Mouse (Mus musculus) left cerebral cortex, postnatal 36 days (tissue): ENCODE measurements around the gene Ranbp9. TPM values are rescaled to one million over a fixed set of nuclear protein-coding genes. Genes with fewer than 3 reads are reported as not detected.

Experiments used
- DNase-seq, 2 experiments: peaks; one replicate each; pipeline ENCODE4 v3.0.0; 2021 to 2022; ENCODE audit warnings: low spot score in 2 of 2, mixed read lengths in 1 of 2
- intact Hi-C: fragments of 180-260 bp; cut with DNase I; formaldehyde crosslinking; loops from one replicate; pipeline ENCODE4 v1.15.1; 2025
- total RNA-seq, 2 experiments: library from RNA; stranded (reverse); gene quantifications; 2 replicates each; pipeline ENCODE4 v1.2.3; 2021

Ranbp9 gene
- total RNA-seq, 2 experiments from 2014 or later: 95.4 to 99.3 TPM

DNA sequence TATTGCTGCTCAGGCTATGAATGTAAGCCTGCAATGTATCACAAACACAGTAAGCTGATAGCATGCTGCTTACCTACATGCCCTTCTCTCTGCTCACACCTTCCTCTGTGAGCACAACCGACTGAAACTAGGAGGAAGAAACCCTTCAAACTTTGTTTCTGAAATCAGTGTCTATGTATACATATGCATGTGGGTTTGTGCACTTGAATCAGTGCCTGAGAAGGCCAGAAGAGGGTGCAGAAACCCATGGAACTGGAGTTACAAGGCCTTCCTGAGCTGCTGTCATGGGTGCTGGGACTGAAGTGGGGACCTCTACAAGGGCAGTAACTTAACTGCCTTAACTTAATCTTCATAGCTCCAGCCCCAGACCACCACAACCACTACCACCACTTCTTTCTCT, 23.9 kb downstream of the Ranbp9 start:
- intact Hi-C loops: no loop called here
- DNase-seq: no peak

DNA sequence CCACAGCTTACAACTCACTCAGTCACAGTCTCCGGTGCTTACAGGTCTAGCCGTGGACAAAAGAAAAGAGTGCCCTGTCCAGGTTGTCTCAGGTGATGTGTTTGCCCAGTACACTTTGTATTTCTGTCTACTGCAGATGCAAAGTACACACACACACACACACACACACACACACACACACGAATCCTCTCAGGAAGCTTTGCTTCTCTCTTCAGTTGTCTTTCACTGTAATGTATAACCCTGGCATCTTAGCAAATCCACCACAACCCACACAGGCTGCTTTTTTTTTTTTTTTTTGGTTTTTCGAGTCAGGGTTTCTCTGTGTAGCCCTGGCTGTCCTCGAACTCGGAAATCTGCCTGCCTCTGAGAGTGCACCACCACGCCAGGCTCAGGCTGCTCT, 26.7 kb downstream of the Ranbp9 start:
- intact Hi-C loops: no loop called here

DNA sequence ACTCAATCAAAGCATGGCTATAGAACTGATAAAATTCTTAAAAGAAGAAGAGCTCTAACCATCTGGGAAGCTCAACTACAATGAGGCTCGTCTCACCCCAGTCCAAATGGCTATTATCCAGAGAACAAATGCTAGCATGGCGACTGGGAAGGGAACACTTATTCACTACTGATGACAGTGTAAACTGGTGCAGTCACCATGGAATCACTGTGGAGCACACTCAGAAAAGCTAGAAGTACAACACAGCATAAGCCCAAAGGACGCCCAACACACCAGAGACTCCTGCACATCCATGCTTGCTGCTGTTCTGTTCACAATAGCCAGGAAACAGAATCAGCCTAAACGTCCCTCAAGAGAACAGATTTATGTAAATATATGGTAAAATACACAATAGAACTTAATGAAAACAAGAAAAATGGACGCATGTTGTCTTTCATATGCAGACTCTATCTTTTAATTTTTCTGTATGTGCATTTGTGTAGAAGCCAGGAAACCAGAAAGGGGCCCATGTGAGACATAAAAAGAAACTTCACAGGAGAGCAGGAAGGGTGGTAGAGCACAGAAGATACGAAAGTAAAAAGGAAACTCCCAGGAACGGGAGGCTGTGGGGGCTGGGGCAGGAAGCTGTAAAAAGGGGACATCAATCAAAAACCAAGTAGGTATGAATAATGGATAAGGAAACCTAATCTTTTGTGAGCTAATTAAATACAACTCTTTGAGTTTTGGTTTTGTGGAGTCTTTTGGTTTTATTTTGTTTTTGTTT, 28.1 kb downstream of the Ranbp9 start:
- intact Hi-C loops: no loop called here

More for the DNA sequence above, 26.7 kb downstream of the Ranbp9 start:
- DNase-seq: no peak

DNA sequence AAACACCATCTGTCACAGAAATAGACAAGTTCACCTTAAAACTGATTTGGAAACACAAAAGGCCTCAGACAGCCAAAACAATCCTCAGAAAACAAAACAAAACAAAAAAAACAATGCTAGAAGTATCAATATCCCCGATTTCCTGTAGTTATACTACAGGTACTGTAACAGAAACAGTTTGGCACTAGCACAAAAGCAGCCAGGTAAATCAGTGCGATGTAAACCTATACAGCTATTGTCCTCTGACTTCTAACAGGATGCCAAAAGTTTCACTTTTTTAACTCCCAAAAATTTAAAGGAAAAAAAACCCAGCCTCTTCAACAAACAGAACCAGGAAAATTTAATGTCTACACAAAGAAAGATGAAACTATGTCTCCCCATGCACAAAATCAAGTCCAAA, 28.9 kb downstream of the Ranbp9 start:
- intact Hi-C loops: no loop called here
- DNase-seq: no peak

More for the DNA sequence above, 28.1 kb downstream of the Ranbp9 start:
- no peak for DNase-seq

DNA sequence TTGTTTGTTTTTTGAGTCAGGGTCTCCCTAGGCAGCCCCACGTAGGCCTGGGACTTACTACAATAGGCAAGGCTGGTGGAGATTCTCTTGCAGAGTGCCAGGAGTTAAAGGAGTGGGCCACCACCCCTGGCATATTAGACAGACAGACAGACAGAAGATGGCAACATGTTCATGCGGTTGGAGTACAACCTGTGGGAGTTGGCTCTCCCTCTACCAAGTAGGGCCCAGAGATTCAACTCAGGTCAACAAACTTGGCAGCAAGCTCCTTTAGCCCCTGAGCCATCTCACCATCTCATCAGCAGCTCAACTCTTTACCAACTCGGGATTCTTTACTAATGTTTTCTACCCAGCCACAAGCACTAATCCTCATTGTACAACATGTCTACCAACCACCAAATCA, 30.4 kb downstream of the Ranbp9 start:
- DNase-seq: no peak
- intact Hi-C loops: no loop called here

DNA sequence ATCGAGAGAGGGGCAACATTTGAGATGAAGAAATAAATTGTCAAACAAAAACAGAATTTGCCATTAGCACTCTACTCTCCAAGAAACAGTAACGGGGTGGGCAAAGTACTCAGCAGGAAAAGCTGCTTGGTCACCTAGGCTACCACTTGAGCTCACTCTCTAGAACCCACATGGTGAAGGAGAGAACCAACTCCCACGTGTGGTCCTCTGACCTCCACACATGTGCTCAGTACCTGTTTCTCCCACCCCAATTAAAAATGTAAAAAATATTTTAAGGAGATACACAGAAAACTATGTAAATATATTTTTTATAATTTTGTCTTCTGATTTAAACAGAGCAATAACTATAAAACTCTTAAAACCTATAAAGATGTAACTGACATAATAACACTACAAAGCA, 33.4 kb downstream of the Ranbp9 start:
- intact Hi-C loops: no loop called here
- DNase-seq: no peak

DNA sequence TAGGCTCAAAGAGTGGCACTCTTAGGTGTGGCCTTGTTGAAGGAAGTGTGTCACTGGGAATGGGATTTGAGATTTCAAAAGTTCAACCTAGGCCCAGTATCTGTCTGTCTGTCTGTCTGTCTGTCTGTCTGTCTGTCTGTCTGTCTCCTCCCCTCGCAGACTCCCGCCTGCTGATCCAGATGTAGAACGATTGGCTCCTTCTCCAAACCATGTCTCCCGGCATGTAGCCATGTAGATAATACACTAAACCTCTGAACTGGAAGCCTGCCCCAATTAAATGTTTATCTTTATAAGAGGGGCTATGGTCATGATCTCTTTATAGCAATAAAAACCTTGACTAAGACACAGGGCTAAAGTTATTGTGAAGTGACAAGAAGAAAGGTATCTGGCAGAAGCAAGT, 35.3 kb downstream of the Ranbp9 start:
- intact Hi-C loops: no loop called here
- DNase-seq: no peak

DNA sequence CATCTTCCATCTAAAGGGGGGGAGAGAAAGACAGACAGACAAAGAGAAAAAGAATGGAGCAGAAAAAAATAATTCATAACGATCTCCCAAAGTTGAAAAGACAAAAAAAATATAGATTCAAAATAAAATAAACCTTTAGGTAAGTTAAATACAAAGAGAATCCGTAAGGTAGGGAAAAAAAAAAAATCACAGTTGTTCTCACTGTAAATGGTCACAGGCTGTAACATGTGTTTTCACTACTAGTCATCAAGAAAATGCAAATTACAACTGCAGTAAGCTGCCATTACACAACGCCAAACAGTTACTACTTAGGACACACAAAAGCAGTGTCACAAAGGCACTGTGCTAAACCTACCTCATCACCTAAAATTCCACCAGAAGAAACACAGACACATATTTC, 36.4 kb downstream of the Ranbp9 start:
- DNase-seq: no peak
- intact Hi-C loops: no loop called here

DNA sequence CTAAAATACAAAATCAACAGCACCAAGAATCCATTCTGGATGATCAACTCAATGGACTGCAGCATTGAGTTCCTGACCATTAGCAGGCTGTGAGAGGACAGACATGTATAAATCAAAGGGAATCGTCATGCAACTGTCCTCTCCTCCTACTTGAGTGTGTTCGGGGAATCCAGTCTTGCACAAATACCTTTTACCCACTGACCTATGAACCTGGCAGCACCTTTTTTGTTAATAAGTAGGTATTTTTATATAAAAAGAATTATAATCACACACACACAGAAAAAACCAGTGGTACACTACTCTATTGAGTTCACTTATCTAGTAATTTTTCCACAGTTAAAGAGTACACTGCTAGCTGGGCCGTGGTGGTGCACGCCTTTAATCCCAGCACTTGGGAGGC, 37.4 kb downstream of the Ranbp9 start:
- DNase-seq: no peak
- intact Hi-C loops: no loop called here

DNA sequence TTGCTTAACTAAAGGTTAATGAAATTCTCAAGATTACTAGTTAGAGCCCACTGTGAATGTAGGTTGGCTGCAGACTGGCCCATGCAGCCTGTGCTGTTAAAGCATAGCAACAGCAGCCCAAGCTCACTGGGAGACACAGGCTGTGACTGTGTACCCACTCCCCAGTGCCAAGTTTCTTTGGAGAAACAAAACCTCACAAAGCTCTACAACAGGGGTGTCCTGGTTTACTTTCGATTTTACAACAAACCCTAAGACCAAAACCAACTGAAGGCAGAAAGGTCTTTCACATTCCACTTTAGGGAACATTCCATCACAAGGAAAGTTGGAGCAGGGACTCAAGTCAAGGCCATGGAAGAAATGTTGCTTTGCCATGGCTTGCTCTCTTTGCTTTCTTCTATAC, 38.5 kb downstream of the Ranbp9 start:
- intact Hi-C loops: no loop called here
- no peak for DNase-seq

DNA sequence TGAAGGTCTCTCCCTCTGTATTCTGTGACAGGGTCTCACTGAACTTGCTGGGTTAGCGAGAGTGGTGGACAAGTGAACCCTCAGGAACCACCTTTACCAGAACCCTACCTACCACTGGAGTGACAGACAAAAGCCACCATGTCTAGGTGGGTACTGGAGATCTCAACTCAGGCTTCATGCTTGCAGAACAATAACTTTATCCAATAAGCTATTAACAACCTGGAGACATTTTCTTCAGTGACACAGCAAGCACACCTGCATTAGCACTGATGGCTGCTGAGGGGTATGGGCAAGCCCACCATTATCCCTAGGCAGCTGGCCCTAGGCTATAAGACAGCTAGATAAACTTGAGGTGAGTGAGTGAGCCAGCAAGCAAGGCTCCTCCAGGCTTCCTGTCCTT, 40.7 kb downstream of the Ranbp9 start:
- intact Hi-C loops: no loop called here
- DNase-seq: no peak

DNA sequence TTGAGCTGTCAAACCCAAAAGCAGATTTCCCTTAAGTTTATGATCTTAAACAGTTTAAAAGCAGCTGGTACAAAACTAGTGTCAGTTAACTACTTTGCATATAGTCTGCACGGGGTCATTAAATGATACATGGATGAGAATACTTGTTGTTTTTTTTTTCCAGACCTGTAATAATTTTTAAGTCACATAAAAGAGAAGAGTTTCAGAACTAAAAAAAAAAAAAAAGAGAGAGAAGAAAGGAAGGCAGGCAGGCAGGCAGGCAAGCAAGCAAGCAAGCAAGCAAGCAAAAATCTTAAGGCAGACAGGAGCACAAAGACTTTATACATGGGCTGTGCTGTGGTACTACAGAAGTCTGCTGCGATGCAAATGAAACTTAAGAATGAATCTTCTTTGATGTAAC, 47.7 kb downstream of the Ranbp9 start:
- intact Hi-C loops: no loop called here

DNA sequence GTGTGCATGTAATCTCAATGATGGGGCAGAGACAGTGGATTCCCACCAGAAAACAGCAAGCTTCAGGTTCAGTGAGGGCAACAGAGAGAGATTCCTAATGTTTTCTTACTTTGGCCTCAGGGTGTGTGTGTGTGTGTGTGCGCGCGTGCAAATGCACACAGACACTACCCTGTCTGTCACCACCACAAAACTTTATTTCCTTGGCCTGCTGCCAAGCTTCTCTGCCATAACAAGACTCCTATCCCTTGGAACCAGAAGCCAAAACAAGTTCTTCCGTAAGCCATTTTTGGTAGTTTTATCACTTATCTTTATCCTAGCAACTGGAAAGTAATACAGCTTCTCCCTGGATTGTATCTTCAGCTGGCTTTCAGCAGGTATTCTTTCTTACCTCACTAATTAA, 52.6 kb downstream of the Ranbp9 start:
- no peak for DNase-seq

More for the DNA sequence above, 47.7 kb downstream of the Ranbp9 start:
- DNase-seq: no peak

DNA sequence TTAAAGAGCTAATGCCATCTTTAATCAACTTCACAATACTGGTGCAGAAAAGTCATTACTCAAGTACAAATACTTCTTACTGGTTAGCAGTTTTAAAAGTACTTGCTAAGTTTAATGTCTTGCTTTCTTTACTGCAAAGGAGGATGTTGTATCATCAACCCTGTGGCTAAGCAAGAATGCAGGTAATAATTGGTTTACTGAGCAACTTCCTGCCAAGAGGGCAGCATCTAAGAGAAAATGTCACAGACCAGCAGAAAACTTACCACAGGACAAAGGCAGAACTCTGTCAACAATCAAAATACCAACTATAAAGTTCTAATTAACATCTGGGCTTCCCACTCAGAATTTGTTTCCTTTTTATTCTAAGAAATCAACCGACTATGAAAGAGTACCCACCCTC, 65.8 kb downstream of the Ranbp9 start:
- no peak for DNase-seq
- intact Hi-C loops: no loop called here

More for the DNA sequence above, 52.6 kb downstream of the Ranbp9 start:
- intact Hi-C loops: no loop called here

DNA sequence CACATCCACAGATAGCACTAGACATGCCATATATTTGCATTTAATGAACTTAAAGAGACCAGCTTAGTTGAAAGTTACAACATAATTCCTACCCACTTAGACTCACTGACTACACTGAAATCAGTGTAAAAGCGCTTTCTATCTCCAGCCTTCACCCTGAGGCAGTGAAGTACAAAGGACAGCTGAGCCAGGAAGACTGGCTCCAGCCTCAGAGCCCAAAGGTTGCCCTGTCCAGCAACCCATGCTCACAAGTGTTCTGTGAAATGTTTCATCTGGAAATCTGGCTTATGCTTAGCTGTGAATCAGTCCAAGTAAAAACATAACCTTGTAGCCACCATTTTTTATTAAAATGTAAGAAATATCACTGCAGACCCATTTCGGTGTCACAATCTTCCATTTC, 67.5 kb downstream of the Ranbp9 start:
- intact Hi-C loops: no loop called here
- no peak for DNase-seq

DNA sequence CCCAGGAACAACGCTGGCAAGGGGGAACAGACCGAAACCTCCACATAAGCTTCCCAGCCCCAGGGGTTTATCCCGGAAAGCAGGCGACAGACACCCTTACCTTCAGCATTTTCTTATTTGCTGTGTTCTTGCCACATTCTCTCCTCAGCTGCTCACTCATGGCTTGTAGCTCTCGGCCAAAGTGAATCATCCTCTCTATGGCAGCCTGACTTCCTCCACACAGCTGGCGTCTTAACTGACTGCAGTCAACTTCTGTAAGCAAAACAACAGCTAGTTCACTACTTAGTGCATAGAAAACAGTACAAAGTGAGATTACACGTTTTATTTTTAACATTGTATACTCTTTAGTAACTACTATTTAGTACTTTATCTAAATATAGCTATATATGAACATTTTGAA, 68.8 kb downstream of the Ranbp9 start:
- intact Hi-C loops: no loop called here
- DNase-seq: no peak

DNA sequence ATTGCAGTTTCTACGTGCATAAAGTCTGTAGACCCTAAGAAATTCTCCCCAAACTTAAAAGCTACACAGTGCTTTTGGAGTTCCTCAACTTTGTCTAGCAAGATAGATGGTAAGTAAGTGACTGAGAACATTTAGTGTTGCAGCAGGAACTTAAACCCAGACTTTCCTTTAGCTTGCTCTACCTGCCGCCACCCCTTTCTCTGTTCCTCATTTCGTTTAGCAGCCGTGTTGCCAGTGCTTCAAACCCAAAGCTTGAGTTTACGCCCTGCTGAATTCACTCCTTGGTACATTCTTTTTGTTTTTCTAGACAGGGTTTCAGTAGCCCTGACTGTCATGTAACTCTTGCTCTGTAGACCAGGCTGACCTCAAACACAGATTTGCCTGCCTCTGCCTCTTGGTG, 81.5 kb downstream of the Ranbp9 start:
- intact Hi-C loops: loop anchor here (5.0 kb wide), 2 partner anchors 83 to 97 kb away; partner anchors contain the start of genes Gfod1 and Ranbp9
- DNase-seq: no peak

DNA sequence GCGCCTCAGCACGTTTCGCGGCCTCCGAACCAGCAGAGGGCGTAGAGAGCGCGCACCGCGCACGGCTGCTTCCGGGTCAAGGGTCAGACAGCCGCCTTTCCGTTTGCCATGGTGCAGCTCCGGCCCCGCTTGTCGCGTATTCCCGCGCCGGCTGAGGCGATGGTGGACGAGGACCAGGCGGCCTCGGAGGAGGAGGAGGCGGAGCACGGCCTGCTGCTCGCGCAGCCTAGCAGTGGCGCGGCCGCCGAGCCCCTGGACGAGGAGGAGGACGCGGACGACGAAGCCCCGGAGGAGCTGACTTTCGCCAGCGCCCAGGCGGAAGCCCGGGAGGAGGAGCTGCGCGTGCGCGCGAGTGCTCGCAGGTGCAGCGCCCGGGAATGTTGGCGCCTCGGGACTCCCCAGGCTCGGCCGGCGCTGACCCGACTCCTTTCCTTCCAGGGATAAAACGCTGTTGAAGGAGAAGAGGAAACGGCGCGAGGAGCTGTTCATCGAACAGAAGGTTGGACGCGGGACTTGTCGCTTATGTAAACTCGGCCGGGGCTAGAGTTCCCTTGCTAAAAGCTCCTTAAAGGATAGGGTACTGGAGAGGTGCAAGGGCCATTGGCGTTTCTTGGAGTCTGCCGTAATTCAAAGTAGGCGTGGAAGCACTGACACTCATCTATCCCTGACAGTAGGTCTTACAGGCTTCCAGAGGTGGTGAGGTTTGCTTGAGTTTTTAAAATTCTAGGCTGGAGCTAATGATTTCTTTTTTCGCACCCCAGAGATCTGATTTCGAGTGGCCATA, 82.6 kb downstream of the Ranbp9 start, which contains the start of gene Nol7:
TSS of gene Nol7 (plus strand) at position 94 of the 784 bp plus-strand sequence.
- DNase-seq: peak; percentile 98
- intact Hi-C loops: loop anchor here (1.0 to 5.0 kb wide), 3 partner anchors 84 to 227 kb away; partner anchors contain the start of genes Gfod1, Ranbp9 and Tbc1d7

DNA sequence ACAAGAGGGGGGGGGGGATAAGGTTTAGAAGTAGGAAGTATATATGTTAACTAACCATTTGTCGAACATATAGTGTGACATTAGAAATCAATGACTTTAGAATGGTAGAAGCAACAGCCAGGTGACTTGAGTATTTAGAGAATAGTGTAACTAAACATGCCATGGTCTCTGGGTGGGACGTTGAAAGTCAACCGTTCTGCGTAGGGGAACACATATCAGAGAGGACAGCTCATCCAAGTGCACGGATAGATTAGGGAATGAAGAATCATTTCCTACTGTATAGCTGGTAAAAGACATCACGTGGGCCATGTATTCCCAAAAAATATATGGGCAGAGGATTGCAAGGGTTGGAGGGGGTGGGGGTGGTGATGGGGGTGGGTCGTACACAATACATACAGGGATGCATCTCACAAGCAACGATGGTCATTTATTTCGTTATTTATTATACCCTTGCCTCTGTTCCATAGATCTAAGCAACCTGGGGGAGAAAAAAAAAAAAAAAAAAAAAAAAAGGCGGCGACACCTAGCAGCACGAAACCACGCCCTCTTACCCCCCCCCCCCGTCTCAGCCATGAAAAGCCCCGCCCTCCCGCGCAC, 83.3 kb downstream of the Ranbp9 start:
- no peak for DNase-seq
- intact Hi-C loops: loop anchor here (1.0 to 5.0 kb wide), 3 partner anchors 85 to 226 kb away; partner anchors contain the start of genes Gfod1, Ranbp9 and Tbc1d7

DNA sequence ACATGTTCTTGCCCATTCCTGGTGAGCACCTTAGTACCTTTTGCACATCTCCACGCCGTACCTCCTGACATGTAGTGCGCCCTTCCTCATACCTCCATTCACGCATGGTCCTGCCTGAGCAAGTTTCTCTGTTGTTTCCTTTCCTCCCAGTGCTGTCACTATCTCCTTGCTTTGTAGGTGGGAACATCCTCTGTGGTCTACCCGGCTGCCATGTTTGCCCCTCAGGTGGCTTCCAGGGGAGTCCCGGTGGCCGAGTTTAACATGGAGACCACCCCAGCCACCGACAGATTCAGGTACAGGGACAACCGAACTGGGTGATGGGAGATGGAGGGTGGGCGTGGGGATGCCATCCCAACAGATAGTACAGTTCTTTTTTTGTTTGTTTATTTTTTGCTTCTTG, 95.8 kb downstream of the Ranbp9 start:
- intact Hi-C loops: no loop called here
- DNase-seq: no peak
